Mouse (Mus musculus): Measurements from ENCODE around the gene Tmem176a.

GRCm38 (mm10) chr6:48864181-48864580, 23.5 kb downstream of the Tmem176a start:
- TF ChIP-seq POLR2A (IDR thresholded peaks at IDR 0.05; ENCODE audit: borderline replicate concordance, extremely low read depth, insufficient read depth, insufficient read length, poor library complexity, severe bottlenecking): no peak
- TF ChIP-seq CTCF (IDR thresholded peaks at IDR 0.05; ENCODE audit: borderline replicate concordance, extremely low read depth, insufficient read depth, insufficient read length): no peak
